Mouse (Mus musculus): ENCODE measurements around the gene Il1r2. TPM values are rescaled to one million over a fixed set of nuclear protein-coding genes. Genes with fewer than 3 reads are reported as not detected.

Gene Il1r2
- polyA plus RNA-seq, 1 experiment from 2014 or later: 3.4 TPM

DNA sequence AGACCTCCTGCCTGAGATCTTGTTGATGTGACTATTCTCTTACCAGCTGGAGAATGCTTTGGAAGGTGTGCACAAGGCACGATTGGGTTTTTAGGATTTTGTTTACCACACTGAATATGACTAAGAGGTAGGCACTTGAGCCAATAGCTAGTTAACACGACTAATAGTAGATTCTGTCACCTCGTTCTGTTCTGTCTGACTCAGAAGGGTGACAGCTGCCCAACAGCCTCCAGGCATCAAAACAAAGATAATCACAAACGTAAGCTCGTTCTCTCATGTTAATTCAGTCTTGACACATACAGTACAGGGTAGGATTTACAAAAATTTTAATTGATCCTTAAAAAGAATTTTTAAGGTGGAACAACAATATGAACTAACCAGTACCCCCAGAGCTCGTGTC lies 18.7 kb downstream of the Il1r2 start:
- ATAC-seq (no peak), DNase-seq (no peak)
- H3K4me2 ChIP-seq (ENCODE audit: low read depth, low read length): no peak overlapping the region
- WGBS (ENCODE audit: insufficient replicate concordance): 71% methylated on average over 6 of the region's 6 CpGs
- TF ChIP-seq CTCF (IDR thresholded peaks at IDR 0.05; ENCODE audit: low read depth) (no peak), EP300 (IDR thresholded peaks at IDR 0.05; ENCODE audit: low read depth) (no peak)
- H3K4me1 ChIP-seq (ENCODE audit: insufficient read depth): peaks cover 6% of the 10 kb centered on the region
- no peaks in the 10 kb centered on the region for H3K27me3 ChIP-seq (ENCODE audit: insufficient read depth, low read length)
- H3K27ac ChIP-seq (ENCODE audit: low read depth): no peak overlapping the region
- no peaks in the 10 kb centered on the region for H3K9me3 ChIP-seq (ENCODE audit: low read length)
- H3K4me3 ChIP-seq (ENCODE audit: low read depth, low read length): no peak overlapping the region
- no peaks in the 10 kb centered on the region for H3K36me3 ChIP-seq (replicated peaks; ENCODE audit: insufficient read depth, low read length)
- H3K9ac ChIP-seq (replicated peaks): no peak overlapping the region

DNA sequence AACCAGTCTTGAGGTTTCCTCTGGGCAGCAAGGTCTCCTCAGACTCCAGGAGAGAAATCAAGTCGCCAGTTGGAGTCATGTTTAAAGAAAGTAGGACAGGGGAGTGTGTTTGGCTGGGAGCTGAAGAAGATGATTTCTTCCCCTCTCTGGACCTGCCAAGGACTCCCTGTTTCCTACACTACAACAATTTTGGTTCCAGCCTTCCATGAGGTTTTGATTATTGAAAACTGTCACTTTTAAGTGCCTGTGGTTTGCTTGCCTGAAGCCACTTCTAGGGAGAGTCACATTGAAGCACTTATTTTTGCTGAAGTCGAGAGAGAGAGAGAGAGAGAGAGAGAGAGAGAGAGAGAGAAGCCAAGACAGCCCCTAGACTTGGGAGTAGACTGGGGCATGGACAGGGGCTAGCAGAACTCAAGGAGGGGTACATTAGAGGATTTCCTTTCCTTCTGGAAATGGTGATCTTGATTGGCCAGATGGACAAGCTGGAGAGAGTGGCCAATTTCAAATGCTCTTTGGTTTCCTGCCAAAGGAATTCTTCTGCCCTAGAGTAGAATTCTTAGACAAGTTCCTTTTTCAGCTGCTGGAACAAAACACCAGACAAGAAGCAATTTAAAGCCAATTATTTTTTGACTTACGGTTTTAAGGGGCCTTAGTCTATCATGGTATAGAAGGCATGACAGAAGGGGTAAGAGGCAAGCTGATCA lies 20.9 kb downstream of the Il1r2 start:
- ATAC-seq: no peak

DNA sequence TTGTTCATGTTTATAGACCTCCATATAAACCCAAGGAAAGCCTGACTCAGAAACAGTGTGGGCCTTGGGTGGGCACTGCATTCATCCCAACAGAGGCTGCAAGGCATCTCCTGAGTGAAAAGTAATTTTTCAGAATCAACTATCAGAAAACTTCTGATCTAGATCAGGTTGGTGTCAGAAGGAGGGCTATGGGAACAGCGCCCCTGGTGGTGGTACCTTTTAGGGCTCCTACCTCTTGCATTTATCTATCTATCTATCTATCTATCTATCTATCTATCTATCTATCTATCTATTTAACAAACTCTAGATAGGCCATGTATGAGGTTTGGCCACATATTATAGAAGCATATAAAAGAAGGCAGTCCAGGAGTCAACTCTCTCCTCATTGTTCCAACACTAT lies 21.7 kb downstream of the Il1r2 start:
- Histone ChIP-seq H3K4me1 (ENCODE audit: insufficient read depth) (peaks cover 4% of the 10 kb centered on the region), H3K27me3 (ENCODE audit: insufficient read depth, low read length) (no peaks in the 10 kb centered on the region), H3K9ac (replicated peaks) (no peak overlapping the region), H3K9me3 (ENCODE audit: low read length) (no peaks in the 10 kb centered on the region), H3K4me3 (ENCODE audit: low read depth, low read length) (no peak overlapping the region), H3K27ac (ENCODE audit: low read depth) (no peak overlapping the region), H3K36me3 (replicated peaks; ENCODE audit: insufficient read depth, low read length) (no peaks in the 10 kb centered on the region), H3K4me2 (ENCODE audit: low read depth, low read length) (no peak overlapping the region)
- ATAC-seq: no peak
- no peak for DNase-seq
- TF ChIP-seq CTCF (IDR thresholded peaks at IDR 0.05; ENCODE audit: low read depth) (peak; percentile 52), EP300 (IDR thresholded peaks at IDR 0.05; ENCODE audit: low read depth) (no peak)
- WGBS (ENCODE audit: insufficient replicate concordance): 33% methylated on average over 1 of the region's 1 CpGs

More for the DNA sequence above, 20.9 kb downstream of the Il1r2 start:
- no peaks in the 10 kb centered on the region for H3K36me3 ChIP-seq (replicated peaks; ENCODE audit: insufficient read depth, low read length)
- no peak overlapping the region for H3K27ac ChIP-seq (ENCODE audit: low read depth)
- TF ChIP-seq CTCF (IDR thresholded peaks at IDR 0.05; ENCODE audit: low read depth) (no peak), EP300 (IDR thresholded peaks at IDR 0.05; ENCODE audit: low read depth) (no peak)
- WGBS (ENCODE audit: insufficient replicate concordance): 59% methylated on average over 3 of the region's 3 CpGs
- no peak overlapping the region for H3K4me2 ChIP-seq (ENCODE audit: low read depth, low read length)
- no peak overlapping the region for H3K9ac ChIP-seq (replicated peaks)
- DNase-seq: no peak
- H3K4me3 ChIP-seq (ENCODE audit: low read depth, low read length): no peak overlapping the region
- peaks cover 6% of the 10 kb centered on the region for H3K4me1 ChIP-seq (ENCODE audit: insufficient read depth)
- H3K27me3 ChIP-seq (ENCODE audit: insufficient read depth, low read length): no peaks in the 10 kb centered on the region
- H3K9me3 ChIP-seq (ENCODE audit: low read length): no peaks in the 10 kb centered on the region

- no peaks in the 10 kb centered on the region for H3K9me3 ChIP-seq (ENCODE audit: low read length)
- 73% methylated on average over 4 of the region's 4 CpGs for WGBS (ENCODE audit: insufficient replicate concordance)
- H3K36me3 ChIP-seq (replicated peaks; ENCODE audit: insufficient read depth, low read length): no peaks in the 10 kb centered on the region
- no peaks in the 10 kb centered on the region for H3K27me3 ChIP-seq (ENCODE audit: insufficient read depth, low read length)
- H3K9ac ChIP-seq (replicated peaks): no peak overlapping the region
- TF ChIP-seq EP300 (IDR thresholded peaks at IDR 0.05; ENCODE audit: low read depth) (no peak), CTCF (IDR thresholded peaks at IDR 0.05; ENCODE audit: low read depth) (no peak)
- DNase-seq (no peak), ATAC-seq (no peak)
- H3K4me2 ChIP-seq (ENCODE audit: low read depth, low read length): no peak overlapping the region
- no peak overlapping the region for H3K27ac ChIP-seq (ENCODE audit: low read depth)
- H3K4me3 ChIP-seq (ENCODE audit: low read depth, low read length): no peak overlapping the region
- H3K4me1 ChIP-seq (ENCODE audit: insufficient read depth): peaks cover 6% of the 10 kb centered on the region; the same call in 1 of the 2 replicates
Measured at GRCm38 (mm10) chr1:40106306-40106705, 32.4 kb downstream of the Il1r2 start.

- DNase-seq (no peak), ATAC-seq (no peak)
- Histone ChIP-seq H3K27ac (ENCODE audit: low read depth) (no peak overlapping the region), H3K27me3 (ENCODE audit: insufficient read depth, low read length) (no peaks in the 10 kb centered on the region), H3K9ac (replicated peaks) (no peak overlapping the region), H3K36me3 (replicated peaks; ENCODE audit: insufficient read depth, low read length) (no peaks in the 10 kb centered on the region), H3K4me1 (ENCODE audit: insufficient read depth) (peaks cover 6% of the 10 kb centered on the region; the same call in 1 of the 2 replicates), H3K4me2 (ENCODE audit: low read depth, low read length) (no peak overlapping the region), H3K4me3 (ENCODE audit: low read depth, low read length) (no peak overlapping the region), H3K9me3 (ENCODE audit: low read length) (no peaks in the 10 kb centered on the region)
- WGBS (ENCODE audit: insufficient replicate concordance): 82% methylated on average over 4 of the region's 4 CpGs
- TF ChIP-seq EP300 (IDR thresholded peaks at IDR 0.05; ENCODE audit: low read depth) (no peak), CTCF (IDR thresholded peaks at IDR 0.05; ENCODE audit: low read depth) (no peak)
Measured at GRCm38 (mm10) chr1:40106719-40107118, 32.8 kb downstream of the Il1r2 start.

DNA sequence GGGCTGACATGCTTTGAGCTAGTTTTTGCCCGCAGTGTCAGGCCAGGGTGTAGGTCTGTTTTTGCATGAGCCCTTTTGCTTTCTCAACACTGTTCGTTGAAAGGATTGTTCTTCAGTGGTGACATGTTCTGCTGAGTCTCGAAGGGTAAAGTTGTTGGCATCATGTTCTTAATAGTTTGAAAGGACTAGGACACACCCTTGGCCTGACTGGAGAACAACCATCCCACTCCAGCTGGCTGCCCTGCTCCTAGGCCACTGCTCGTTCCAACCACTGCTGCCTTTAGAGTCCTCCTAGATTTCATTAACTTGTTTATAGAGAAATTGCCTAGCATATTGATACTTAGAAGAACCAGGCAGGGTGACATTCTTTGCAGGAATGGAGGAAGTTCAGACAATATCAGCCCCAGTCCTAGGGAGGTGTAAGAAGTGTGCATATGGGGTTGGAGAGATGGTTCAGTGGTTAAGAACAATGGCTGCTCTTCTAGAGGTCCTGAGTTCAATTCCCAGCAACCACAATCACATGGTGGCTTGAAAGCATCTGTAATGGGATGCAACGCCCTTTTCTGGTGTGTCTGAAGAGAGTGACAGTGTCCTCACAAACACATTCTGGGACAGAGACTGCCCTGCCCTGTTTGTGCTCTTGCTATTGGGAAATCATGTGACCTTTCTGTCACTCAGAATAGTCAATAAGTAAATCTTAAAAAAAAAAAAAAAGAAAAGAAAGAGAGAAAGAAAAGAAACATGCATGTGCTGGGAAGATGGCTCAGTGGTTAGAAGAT lies 34.3 kb downstream of the Il1r2 start:
- Histone ChIP-seq H3K27me3 (ENCODE audit: insufficient read depth, low read length) (no peaks in the 10 kb centered on the region), H3K9me3 (ENCODE audit: low read length) (no peaks in the 10 kb centered on the region), H3K4me2 (ENCODE audit: low read depth, low read length) (no peak overlapping the region), H3K9ac (replicated peaks) (no peak overlapping the region), H3K4me3 (ENCODE audit: low read depth, low read length) (no peak overlapping the region), H3K27ac (ENCODE audit: low read depth) (no peak overlapping the region), H3K36me3 (replicated peaks; ENCODE audit: insufficient read depth, low read length) (no peaks in the 10 kb centered on the region), H3K4me1 (ENCODE audit: insufficient read depth) (peaks cover 6% of the 10 kb centered on the region; the same call in 1 of the 2 replicates)
- TF ChIP-seq EP300 (IDR thresholded peaks at IDR 0.05; ENCODE audit: low read depth) (no peak), CTCF (IDR thresholded peaks at IDR 0.05; ENCODE audit: low read depth) (no peak)
- 71% methylated on average over 5 of the region's 5 CpGs for WGBS (ENCODE audit: insufficient replicate concordance)
- DNase-seq: no peak
- ATAC-seq: peak; percentile 82

Data from liver, postnatal 0 days (tissue).